Mouse (Mus musculus): ENCODE measurements around the gene Smndc1. TPM values are rescaled to one million over a fixed set of nuclear protein-coding genes. Genes with fewer than 3 reads are reported as not detected.

Gene Smndc1
- polyA plus RNA-seq, 1 experiment from 2014 or later, result 43.8 TPM

- no peak overlapping the region for H3K27ac ChIP-seq (ENCODE audit: low read depth)
- 79% methylated on average over 2 of the region's 2 CpGs for WGBS
- peaks cover 15% of the 10 kb centered on the region for H3K4me1 ChIP-seq (replicated peaks; ENCODE audit: control insufficient read depth, insufficient read depth, low read length)
Measured at GRCm38 (mm10) chr19:53407350-53407749, 17.0 kb upstream of the Smndc1 start.

DNA sequence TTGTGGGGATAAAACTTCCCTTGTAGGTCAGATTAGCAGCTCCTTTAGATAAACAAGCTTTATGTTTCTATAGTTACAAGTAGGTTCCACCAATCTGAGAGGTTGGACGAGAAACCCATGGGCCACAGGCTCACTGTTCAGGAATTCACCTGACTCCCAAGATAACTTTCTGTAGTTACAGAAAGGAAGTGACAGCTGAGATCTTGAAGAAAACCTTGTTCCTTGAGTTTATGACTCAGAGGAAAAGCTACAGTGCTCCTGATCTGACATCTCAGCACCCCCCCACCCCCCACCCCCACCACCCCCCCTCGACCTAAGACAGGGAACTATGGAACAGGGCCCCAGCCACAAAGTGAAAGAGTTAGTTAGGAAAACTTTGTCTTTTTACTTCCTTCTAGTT lies 15.4 kb upstream of the Smndc1 start:
- ATAC-seq (replicated peaks; ENCODE audit: low FRiP score, low TSS enrichment, low read depth) (no peak), DNase-seq (ENCODE audit: low spot score) (no peak)
- 39% methylated on average over 2 of the region's 2 CpGs for WGBS
- Histone ChIP-seq H3K27ac (ENCODE audit: low read depth) (no peak overlapping the region), H3K4me3 (ENCODE audit: low read depth, low read length) (no peak overlapping the region), H3K9me3 (ENCODE audit: control insufficient read depth, low read length) (0 out of 2 replicates have a peak, but pooled peaks cover 2% of the 10 kb centered on the region), H3K36me3 (ENCODE audit: control insufficient read depth, insufficient read depth, low read length) (no peaks in the 10 kb centered on the region), H3K9ac (ENCODE audit: low read length) (no peak overlapping the region), H3K4me2 (ENCODE audit: low read length) (no peak overlapping the region), H3K27me3 (replicated peaks; ENCODE audit: control insufficient read depth, insufficient read depth, low read length) (no peaks in the 10 kb centered on the region), H3K4me1 (replicated peaks; ENCODE audit: control insufficient read depth, insufficient read depth, low read length) (0 out of 2 replicates have a peak, but pooled peaks cover 5% of the 10 kb centered on the region)

More at GRCm38 (mm10) chr19:53407350-53407749, 17.0 kb upstream of the Smndc1 start:
- Histone ChIP-seq H3K9me3 (ENCODE audit: control insufficient read depth, low read length) (0 out of 2 replicates have a peak, but pooled peaks cover 2% of the 10 kb centered on the region), H3K4me2 (ENCODE audit: low read length) (no peak overlapping the region), H3K36me3 (ENCODE audit: control insufficient read depth, insufficient read depth, low read length) (no peaks in the 10 kb centered on the region), H3K9ac (ENCODE audit: low read length) (no peak overlapping the region), H3K27me3 (replicated peaks; ENCODE audit: control insufficient read depth, insufficient read depth, low read length) (no peaks in the 10 kb centered on the region), H3K4me3 (ENCODE audit: low read depth, low read length) (no peak overlapping the region)
- DNase-seq (ENCODE audit: low spot score), result no peak
- ATAC-seq (replicated peaks; ENCODE audit: low FRiP score, low TSS enrichment, low read depth), result no peak

DNA sequence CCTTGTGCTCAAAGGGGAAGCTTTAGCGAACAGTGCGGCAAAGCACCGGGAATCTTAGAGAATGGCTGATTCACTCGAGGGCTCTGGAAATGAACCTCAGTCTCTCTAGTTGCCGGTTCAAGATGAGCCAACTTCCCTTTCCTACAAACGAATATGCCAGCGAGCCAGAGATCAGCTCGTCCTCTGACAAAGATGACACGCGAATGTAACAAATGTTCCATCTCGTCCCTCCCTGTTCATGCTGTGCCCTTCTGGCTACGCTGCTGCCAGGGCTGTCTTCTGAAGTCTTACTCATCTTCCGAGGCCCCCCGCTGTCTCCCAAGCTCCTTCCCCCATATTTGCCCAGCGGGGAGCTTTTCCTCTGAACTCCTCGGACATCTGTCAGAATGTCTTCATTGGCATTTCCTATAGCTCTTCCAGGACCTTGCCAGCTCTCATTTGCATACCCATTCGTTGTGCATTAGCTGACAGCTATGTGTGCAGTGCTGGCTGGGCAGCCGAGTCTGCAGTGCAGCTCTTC lies 14.5 kb upstream of the Smndc1 start:
- Histone ChIP-seq H3K4me2 (ENCODE audit: low read length) (no peak overlapping the region), H3K27ac (ENCODE audit: low read depth) (no peak overlapping the region), H3K4me3 (ENCODE audit: low read depth, low read length) (no peak overlapping the region), H3K4me1 (replicated peaks; ENCODE audit: control insufficient read depth, insufficient read depth, low read length) (0 out of 2 replicates have a peak, but pooled peaks cover 2% of the 10 kb centered on the region), H3K9me3 (ENCODE audit: control insufficient read depth, low read length) (0 out of 2 replicates have a peak, but pooled peaks cover 2% of the 10 kb centered on the region), H3K9ac (ENCODE audit: low read length) (no peak overlapping the region), H3K27me3 (replicated peaks; ENCODE audit: control insufficient read depth, insufficient read depth, low read length) (no peaks in the 10 kb centered on the region), H3K36me3 (ENCODE audit: control insufficient read depth, insufficient read depth, low read length) (no peaks in the 10 kb centered on the region)
- no peak for ATAC-seq (replicated peaks; ENCODE audit: low FRiP score, low TSS enrichment, low read depth)
- WGBS, result 83% methylated on average over 18 of the region's 18 CpGs
- no peak for DNase-seq (ENCODE audit: low spot score)

DNA sequence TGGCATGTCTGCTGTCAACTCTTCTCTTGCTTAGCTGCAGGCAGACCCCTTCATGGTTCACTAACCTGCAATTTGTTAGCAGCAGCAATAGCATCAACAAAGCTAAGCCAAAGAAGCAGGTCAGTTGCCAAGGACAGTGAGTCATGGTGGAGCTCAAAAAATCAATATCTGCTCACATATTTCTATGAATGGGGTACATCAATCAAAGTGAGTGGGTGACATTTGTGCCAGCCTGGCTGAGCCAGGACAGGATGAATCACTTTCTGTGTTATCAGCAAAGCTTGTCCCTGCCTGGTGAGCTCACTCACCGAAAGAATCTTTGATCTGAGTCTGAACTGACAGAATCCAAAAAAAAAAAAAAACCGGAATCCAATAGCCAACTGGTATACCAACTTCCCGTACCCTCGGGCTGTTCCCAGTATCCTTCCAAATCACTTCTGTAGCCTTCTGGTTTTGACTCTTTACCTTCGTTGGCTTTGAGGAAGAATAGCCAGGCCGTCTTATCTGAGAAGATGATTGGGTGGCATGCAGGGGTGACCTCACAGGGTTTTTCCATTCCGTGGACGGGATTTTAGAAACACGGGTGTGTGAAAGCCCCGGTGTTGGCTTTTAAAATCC lies 13.9 kb upstream of the Smndc1 start:
- H3K4me2 ChIP-seq (ENCODE audit: low read length), result no peak overlapping the region
- no peak overlapping the region for H3K4me3 ChIP-seq (ENCODE audit: low read depth, low read length)
- H3K9ac ChIP-seq (ENCODE audit: low read length), result no peak overlapping the region
- H3K9me3 ChIP-seq (ENCODE audit: control insufficient read depth, low read length), result 0 out of 2 replicates have a peak, but pooled peaks cover 2% of the 10 kb centered on the region
- DNase-seq (ENCODE audit: low spot score), result no peak
- no peak for ATAC-seq (replicated peaks; ENCODE audit: low FRiP score, low TSS enrichment, low read depth)
- no peak overlapping the region for H3K27ac ChIP-seq (ENCODE audit: low read depth)
- H3K36me3 ChIP-seq (ENCODE audit: control insufficient read depth, insufficient read depth, low read length), result no peaks in the 10 kb centered on the region
- H3K27me3 ChIP-seq (replicated peaks; ENCODE audit: control insufficient read depth, insufficient read depth, low read length), result no peaks in the 10 kb centered on the region
- no peaks in the 10 kb centered on the region for H3K4me1 ChIP-seq (replicated peaks; ENCODE audit: control insufficient read depth, insufficient read depth, low read length)
- 91% methylated on average over 10 of the region's 10 CpGs for WGBS

GRCm38 (mm10) chr19:53402741-53403432 lies 12.5 kb upstream of the Smndc1 start:
- Histone ChIP-seq H3K9me3 (ENCODE audit: control insufficient read depth, low read length) (0 out of 2 replicates have a peak, but pooled peaks cover 2% of the 10 kb centered on the region), H3K4me2 (ENCODE audit: low read length) (no peak overlapping the region), H3K9ac (ENCODE audit: low read length) (no peak overlapping the region), H3K4me1 (replicated peaks; ENCODE audit: control insufficient read depth, insufficient read depth, low read length) (no peaks in the 10 kb centered on the region), H3K4me3 (ENCODE audit: low read depth, low read length) (no peak overlapping the region), H3K27ac (ENCODE audit: low read depth) (no peak overlapping the region), H3K27me3 (replicated peaks; ENCODE audit: control insufficient read depth, insufficient read depth, low read length) (no peaks in the 10 kb centered on the region), H3K36me3 (ENCODE audit: control insufficient read depth, insufficient read depth, low read length) (no peaks in the 10 kb centered on the region)
- 47% methylated on average over 12 of the region's 12 CpGs for WGBS
- ATAC-seq (replicated peaks; ENCODE audit: low FRiP score, low TSS enrichment, low read depth) (no peak), DNase-seq (ENCODE audit: low spot score) (no peak)

DNA sequence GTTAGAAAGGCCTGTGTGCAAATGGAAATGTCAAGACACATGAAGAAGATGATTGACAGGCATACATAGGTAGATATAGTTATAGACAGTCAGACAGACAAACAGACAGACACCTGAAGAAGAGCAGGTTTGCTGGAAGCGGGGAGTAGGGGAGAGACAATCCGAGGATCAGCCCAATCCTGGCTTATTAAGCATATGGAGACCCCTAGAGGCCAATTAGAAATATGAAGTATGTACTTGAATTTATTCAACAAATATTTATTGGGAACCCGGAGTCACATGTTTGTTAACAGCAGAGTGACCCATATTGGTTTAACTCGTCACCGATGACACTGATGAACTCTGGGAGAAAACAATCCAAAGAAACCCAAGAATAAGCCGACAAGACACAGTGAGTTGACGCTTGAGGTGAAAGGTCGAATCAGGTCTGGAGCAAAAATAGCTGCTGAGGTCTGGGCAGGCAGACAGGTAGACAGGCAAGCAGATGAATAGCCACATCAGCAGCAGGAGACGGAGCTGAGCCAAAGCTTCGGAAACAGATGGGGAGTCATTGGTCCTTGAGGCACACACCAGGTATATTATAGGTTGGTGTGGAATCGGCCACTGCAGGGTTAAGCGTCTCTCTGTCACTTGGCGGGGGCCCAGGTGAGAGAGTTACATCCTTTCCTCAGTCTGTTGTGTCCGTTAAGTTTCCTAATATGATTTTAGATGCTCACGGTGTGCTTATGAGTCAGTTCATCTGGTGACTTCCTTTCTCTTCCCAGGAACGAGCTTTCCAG lies 10.1 kb upstream of the Smndc1 start:
- Histone ChIP-seq H3K27me3 (replicated peaks; ENCODE audit: control insufficient read depth, insufficient read depth, low read length) (no peaks in the 10 kb centered on the region), H3K4me1 (replicated peaks; ENCODE audit: control insufficient read depth, insufficient read depth, low read length) (no peaks in the 10 kb centered on the region), H3K9ac (ENCODE audit: low read length) (no peak overlapping the region), H3K4me3 (ENCODE audit: low read depth, low read length) (no peak overlapping the region), H3K36me3 (ENCODE audit: control insufficient read depth, insufficient read depth, low read length) (no peaks in the 10 kb centered on the region), H3K27ac (ENCODE audit: low read depth) (no peak overlapping the region), H3K4me2 (ENCODE audit: low read length) (no peak overlapping the region), H3K9me3 (ENCODE audit: control insufficient read depth, low read length) (0 out of 2 replicates have a peak, but pooled peaks cover 2% of the 10 kb centered on the region)
- DNase-seq (ENCODE audit: low spot score) (no peak), ATAC-seq (replicated peaks; ENCODE audit: low FRiP score, low TSS enrichment, low read depth) (no peak)
- WGBS, result 82% methylated on average over 16 of the region's 16 CpGs

DNA sequence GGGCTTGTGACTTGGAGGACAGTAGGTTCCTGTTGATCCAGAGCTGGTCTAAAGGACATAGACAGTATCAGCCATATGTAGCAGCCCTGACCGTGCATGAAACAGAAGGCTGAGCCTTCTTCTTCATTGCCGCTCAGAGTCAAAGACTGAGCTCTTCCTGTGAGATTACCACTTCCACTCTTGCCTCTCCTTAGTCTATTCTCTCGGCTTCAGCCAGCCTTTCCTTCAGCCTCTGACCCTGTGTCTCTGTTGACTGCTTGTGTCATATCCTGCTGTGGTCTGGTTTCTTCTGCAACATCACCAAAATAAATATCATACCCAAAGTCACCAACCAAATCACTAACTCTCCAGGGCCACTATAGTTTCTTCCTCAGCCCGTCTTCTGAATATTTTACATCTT lies 8.8 kb upstream of the Smndc1 start:
- H3K4me2 ChIP-seq (ENCODE audit: low read length), result no peak overlapping the region
- H3K27ac ChIP-seq (ENCODE audit: low read depth), result no peak overlapping the region
- H3K27me3 ChIP-seq (replicated peaks; ENCODE audit: control insufficient read depth, insufficient read depth, low read length), result no peaks in the 10 kb centered on the region
- H3K9me3 ChIP-seq (ENCODE audit: control insufficient read depth, low read length), result 0 out of 2 replicates have a peak, but pooled peaks cover 2% of the 10 kb centered on the region
- DNase-seq (ENCODE audit: low spot score) (no peak), ATAC-seq (replicated peaks; ENCODE audit: low FRiP score, low TSS enrichment, low read depth) (no peak)
- no peak overlapping the region for H3K4me3 ChIP-seq (ENCODE audit: low read depth, low read length)
- no peaks in the 10 kb centered on the region for H3K36me3 ChIP-seq (ENCODE audit: control insufficient read depth, insufficient read depth, low read length)
- no peak overlapping the region for H3K9ac ChIP-seq (ENCODE audit: low read length)
- H3K4me1 ChIP-seq (replicated peaks; ENCODE audit: control insufficient read depth, insufficient read depth, low read length), result no peaks in the 10 kb centered on the region
- WGBS, result 83% methylated on average over 4 of the region's 4 CpGs

DNA sequence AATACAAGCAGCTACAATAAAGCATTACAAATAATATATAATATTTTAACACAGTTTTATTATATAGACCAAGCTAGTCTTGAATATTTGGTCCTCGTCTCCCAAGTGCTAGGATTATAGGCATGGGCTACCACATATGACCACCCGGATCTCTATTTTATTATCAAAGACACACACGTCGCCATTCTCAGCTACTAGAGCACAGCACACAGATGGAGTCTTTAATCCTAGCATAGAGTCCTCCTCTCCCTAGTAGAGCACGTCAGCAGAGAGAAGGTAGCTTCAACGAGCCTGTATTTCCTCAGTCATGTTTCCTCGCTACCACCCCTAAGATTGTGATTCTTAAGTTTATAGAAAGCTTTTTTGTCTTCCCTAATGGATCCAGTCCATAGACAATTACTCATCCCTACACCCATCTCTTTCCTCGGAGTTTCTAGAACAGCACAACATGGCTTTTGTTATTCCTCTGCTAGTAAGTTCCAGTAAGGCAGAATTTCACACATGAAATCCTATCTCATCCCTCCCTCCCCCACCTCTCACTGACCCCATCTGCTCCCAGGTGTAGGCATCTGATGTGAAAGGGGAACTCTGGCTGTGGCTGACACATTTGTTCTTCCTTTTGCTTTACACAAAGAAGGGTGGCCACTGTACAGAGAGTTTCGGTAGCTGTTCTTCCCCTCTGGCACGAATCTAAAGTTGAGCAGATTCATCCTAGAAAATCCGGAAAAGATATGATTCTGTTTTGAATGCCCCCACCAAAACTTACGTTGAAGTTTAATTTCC lies 7.3 kb upstream of the Smndc1 start:
- H3K4me1 ChIP-seq (replicated peaks; ENCODE audit: control insufficient read depth, insufficient read depth, low read length), result no peaks in the 10 kb centered on the region
- H3K27ac ChIP-seq (ENCODE audit: low read depth), result no peak overlapping the region
- H3K4me2 ChIP-seq (ENCODE audit: low read length), result no peak overlapping the region
- WGBS, result 79% methylated on average over 12 of the region's 12 CpGs
- H3K9me3 ChIP-seq (ENCODE audit: control insufficient read depth, low read length), result no peaks in the 10 kb centered on the region
- H3K4me3 ChIP-seq (ENCODE audit: low read depth, low read length), result no peak overlapping the region
- DNase-seq (ENCODE audit: low spot score), result no peak
- H3K27me3 ChIP-seq (replicated peaks; ENCODE audit: control insufficient read depth, insufficient read depth, low read length), result no peaks in the 10 kb centered on the region
- H3K36me3 ChIP-seq (ENCODE audit: control insufficient read depth, insufficient read depth, low read length), result no peaks in the 10 kb centered on the region
- H3K9ac ChIP-seq (ENCODE audit: low read length), result no peak overlapping the region
- ATAC-seq (replicated peaks; ENCODE audit: low FRiP score, low TSS enrichment, low read depth), result no peak

All from intestine, embryonic 14.5 days (tissue).